Mouse (Mus musculus) CD8-positive naive resting alpha-beta T cell, adult 2 months (primary cell): ENCODE results near the gene F13b.

Source experiments
- DNase-seq, 2 experiments: peaks; one replicate each; pipeline ENCODE4 v3.0.0; 2022; ENCODE audit warnings: low read depth in 2 of 2, low spot score in 2 of 2

The F13b gene

DNA sequence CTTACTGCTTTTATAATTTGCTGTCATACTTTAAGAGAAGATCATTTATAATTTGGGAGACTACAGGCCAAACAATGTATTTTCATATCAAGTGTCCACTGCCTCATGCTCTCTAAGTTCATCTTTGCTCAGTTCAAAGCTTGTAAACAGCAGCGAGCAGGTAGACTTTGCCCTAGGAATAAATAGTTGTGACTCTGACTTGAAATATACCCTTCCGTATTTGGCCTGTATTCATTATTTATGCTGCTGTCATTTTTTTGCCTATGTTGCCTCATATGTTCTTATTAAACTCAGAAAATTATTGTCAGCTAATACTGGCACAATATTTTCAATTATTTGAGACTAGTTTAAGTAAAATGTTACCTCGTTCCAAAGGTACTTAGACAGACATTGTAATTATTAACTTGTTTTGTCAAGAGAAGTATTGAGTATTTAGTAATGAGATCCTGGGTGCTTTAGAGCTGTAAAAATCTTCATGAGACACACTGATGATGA lies at the start of gene F13b:
Gene F13b, plus strand, starts transcription at position 445 of the 495 bp plus-strand sequence.
- no peak for DNase-seq

DNA sequence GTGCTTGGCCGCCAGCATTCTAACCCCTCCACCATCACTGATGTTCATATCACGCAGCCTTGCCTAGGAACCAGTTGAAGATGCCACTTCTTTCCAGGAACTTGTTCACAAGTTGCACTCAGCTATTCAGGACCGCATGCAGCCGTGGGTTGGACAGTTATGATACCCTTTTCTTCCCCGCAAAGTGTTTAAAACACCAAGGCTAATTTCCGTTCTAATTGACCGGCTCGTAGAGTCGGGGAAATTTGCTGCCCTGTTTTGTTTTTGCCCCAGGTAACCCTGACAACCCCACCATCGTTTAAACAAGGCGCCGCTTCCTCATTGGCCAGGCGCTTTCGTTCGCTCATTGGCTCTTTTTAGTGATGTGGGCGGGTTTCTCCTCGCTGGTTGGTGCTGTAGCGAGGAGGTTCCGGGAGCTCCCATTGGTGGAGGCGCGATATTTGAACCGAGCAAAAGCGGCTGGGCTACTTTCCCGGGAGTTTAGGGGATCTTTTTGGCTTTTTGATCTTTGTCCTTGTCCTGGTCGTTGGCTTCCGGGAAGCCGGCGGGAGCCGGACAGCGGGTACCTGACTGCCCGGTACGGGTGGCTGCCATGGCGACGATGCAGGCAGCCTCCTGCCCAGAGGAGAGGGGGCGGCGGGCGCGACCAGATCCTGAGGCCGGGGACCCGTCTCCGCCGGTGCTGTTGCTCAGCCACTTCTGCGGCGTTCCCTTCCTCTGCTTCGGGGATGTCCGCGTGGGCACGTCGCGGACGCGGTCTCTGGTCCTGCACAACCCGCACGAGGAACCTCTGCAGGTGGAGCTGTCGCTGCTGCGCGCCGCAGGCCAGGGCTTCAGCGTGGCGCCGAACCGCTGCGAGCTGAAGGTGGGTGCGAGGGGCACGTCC lies 46.9 kb upstream of the F13b start, which contains the start of gene Aspm:
Gene Aspm, plus strand, starts transcription at position 433 of the 886 bp plus-strand sequence.
- DNase-seq, result peak; percentile 83 to 88

DNA sequence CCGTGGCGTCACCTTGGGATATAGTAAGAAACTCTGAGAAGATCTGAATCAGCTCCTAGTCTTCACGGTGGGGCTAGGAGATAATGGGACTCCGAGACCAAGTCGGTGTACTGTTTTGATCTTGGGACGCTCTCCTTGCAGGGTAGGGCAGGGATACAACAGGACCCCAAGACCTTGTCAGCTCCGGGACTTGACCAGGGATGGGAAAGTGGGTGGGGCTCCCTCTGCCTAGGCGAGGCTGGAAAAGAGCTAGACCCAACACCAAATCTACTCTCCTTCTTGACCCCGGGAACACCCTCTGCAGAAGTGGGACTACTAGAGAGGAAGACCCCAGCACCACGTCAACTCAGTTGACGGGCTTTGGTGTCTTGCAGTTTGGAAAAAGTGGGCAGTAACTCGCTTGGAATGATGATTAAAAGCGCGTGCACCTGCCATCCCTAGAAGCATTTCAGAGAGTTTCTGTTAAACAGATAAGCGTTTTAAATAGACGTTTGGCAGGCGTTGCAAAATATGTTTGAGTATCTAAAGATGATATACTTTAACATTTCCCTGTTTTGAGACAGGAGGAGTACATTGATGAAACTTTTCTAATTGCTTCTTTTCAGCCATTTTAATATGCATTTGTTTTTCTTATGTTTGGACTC lies 46.2 kb upstream of the F13b start:
- DNase-seq, result peak in 1 of 2 experiments; percentile 1

DNA sequence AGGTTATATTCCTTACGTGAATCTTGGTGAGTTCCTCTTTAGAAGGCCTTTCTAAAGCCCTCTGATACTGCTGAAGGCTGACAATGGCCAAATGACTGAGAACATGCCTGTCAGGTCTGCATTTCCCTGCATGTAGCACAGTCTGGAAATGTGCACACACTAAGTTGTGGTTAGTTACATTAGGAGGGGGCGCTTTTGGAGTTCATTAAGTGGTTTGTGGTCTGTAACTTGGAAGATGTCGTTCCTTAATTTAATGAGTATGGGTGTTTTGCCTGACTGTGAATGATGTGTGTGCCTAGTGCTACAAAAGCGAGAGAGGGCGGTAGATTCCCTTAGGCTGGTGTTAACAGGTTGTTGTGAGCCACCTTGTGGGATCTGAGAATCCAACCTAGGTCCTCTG lies 40.7 kb upstream of the F13b start:
- DNase-seq, result no peak

DNA sequence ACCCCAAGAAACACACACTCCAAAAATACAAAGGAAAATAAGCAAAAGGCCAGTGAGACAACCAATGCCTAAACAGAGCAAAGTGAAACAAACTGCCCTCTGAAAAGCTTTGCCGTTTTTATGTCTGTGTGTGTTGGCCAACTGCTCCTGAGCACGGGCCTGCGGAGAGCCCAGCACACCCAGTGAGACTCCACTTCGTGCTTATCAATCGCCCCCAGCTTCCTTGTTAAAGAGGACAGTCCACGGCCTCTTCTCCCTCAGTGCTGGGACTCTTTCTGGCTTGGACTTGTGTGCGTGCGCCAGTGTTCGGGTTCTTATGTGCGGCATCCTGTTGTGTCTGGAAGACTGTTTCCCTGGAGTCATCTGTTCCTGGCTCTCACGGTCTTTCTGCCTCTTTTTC lies 35.6 kb upstream of the F13b start:
- no peak for DNase-seq

DNA sequence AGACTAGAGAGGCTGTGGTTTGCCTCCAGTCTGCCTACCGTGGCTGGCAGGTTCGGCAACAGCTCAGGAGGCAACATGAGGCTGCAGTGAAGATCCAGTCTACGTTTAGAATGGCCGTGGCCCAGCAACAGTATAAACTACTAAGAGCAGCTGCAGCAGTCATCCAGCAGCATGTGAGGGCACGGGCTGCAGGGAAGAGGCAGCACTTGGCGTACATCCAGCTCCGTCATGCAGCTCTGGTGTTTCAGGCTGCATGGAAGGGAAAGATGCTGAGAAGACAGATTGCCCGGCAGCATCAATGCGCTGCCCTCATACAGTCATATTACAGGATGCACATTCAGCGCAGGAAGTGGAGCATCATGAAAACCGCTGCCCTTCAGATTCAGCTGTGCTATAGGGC lies 22.6 kb upstream of the F13b start:
- no peak for DNase-seq

DNA sequence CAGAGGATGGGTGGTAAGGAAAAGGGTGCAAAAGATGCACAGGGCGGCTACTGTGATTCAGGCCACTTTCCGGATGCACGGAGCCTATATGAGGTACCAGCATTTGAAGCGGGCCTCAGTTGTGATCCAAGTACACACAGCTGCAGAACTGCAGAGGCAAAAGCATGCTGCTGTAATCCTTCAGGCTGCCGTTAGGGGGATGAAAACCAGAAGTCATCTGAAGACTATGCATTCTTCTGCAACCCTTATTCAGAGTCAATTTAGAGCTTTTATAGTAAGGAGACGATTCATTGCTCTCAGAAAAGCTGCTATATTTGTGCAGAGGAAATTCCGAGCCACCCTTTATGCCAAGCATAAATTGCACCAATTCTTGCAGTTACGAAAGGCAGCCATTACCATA lies 21.3 kb upstream of the F13b start:
- DNase-seq, result no peak

DNA sequence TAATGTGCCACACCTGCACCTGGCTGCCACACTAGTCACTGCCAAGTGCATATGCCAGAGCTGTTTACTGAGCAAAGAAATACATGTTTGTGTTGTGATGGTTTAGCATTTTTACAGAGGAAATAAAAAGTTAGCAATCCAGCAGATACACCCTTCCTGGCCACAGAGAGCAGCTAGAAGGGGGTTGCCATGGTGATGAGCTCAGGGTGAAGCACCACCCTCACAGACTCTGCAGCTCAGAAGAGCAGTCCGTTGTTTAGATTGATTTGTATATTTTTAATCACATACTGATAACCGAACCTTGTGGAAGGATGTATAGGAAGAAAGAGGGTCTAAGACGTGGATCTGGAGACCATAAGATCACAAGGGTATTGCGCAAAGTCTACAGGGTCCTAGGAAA lies 20.4 kb upstream of the F13b start:
- no peak for DNase-seq

DNA sequence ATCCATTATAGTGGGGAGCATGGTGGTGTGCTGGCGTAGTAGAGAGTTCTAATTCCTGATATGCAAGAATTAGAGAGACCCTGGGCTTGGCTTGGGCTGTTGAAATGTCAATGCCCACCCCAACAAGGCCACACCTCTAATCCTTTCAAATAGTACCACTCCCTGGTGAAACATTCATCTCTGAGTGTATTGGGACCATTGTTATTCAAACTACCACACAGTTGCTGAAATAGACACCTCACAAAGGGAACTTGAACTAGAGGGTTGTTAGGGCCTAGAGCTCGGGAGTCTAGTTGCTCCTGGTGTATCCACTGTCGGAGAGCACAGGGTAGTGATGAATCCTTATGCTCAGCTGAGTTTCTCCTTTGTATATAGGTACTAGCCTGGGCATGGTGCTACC lies 6.9 kb upstream of the F13b start:
- DNase-seq, result no peak

DNA sequence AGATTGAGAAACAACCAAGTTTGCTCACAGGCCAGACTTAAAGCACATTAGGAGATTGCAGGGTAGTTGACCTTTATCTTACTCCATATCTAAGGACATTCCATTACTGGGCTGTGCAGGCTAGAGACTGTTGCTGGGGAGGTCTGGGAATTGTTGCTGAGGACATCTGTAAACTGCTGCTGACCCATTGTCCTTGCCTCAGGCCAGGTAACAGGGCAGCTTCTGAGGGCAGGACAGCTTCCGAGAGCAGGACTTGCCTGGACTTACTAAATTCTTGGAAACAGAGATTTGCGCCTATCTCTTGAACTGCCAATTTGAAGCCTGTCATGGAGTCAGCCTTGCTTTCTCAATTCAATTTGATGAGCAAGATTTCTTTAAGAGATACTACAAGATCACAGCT lies 6.1 kb upstream of the F13b start:
- no peak for DNase-seq

DNA sequence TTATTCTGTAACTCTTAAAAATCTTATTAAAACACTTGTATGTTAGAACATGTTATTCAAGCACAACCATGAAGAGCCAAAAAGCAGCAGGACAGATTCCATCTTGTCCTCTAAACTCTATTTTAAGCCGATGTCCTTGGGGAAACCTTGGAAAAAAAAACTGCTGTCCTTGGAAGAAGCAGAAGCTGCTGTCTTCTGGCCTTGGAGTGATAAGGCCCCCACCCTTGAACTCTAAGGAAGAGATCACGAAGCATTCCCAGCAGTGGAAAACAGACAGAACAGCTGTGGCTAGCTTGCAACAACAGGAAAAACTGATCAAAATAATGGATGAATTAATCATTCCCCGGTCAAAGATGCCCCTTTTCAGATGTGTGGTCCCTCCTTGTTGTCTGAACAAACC lies 5.3 kb upstream of the F13b start:
- DNase-seq, result no peak

DNA sequence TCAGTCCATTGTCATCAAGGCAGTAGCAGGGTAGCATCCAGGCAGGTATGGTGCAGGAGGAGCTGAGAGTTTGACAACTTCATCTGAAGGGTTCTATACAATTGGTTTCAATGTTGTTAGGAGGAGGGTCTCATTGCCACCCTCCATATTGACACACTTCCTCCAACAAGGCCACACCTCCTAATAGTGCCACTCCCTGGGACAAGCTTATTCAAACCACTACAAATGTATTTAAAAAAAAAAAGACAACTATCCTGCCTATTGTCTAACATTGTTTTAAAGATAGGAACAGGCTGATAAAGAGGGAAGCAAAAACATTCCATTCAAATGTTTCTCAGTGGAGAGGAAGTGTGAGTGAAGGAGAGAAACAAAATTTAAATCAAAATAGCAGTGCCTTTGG lies 1.8 kb upstream of the F13b start:
- no peak for DNase-seq

DNA sequence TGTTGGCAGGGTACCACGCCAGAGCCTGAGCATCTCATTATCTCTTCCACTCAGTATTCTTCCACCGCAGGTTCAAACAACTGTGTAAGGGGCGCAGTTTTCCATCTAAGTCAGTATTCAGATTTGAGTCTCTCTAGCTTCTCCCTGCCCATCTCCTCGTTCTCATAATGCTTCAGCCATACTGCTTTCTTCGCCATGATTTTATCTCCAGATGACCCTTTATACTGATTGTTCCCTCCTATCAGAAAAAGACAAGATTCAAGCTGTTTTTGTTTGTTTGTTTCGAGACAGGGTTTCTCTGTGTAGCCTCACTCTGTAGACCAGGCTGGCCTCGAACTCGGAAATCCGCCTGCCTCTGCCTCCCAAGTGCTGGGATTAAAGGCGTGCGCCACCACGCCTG lies 13.1 kb downstream of the F13b start:
- DNase-seq, result no peak

DNA sequence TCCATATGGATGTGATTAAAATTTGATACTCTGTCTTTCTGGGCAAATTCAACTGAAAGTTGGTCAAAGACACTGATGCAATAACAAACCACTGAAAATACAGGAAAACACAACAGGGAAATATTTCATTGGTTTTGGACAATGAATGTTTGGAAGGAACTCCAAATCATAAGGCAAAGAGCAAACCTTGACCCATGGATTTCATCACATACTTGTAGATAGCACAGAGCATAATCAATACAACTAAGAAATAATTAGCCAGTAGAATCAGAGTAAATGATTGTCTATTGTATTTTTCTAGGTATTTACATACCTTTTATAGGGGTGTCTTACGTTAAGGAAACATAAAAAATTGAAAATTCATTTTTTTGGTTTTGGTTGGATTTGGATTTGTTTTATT lies 47.0 kb downstream of the F13b start:
- no peak for DNase-seq

DNA sequence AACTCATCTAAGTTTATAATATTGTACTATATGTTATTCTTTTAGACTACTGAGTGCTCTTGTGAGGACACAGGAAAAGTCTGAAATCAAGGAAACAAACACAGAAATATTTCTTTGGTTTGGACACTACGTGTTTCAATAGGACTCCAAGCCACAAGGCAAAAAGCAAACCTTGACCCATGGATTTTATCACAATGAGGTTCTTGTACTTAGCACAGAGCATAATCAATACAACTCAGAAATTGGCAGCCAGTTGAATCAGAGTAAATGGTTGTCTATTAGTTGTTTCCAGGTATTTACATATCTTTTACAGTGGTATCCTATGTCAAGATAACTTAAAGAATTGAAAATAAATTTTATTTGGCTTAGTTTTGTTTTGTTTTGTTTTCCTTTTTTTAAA lies 49.8 kb downstream of the F13b start:
- no peak for DNase-seq

DNA sequence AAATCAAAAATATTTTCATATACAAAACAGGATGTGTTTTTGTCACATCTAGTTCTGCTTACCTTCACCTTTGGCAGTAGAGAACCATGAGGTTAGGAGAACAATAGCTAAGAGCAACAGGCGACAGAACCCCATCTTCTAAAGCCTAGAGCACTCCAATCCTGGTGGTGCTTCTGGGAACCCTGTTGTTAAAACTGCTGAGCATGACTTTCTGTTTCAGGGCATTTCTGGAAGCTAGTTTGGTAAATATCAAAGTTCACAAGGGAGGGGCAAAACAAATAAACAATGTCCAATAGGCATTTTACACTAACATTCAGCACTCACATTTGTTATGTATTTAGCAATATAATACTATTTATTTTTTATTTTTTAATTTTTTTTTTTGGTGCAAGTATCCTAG lies 58.5 kb downstream of the F13b start, which contains the start of gene Cfhr1:
Gene Cfhr1, minus strand, starts transcription at position 249 of the 400 bp plus-strand sequence.
- no peak for DNase-seq
